Mouse (Mus musculus) thymus, adult 2 months (tissue): ENCODE results near the gene Kin. TPM values are rescaled to one million over a fixed set of nuclear protein-coding genes. Genes with fewer than 3 reads are reported as not detected.

Experiments
- DNase-seq: peaks from one replicate; pipeline ENCODE4 v3.0.0; 2021
- H3K27ac ChIP-seq: fragments of 200-500 bp; 2 replicates; pipeline ENCODE4 v1.5.1; 2012; ENCODE audit warnings: low read length, control low read depth; ENCODE audit not compliant: control insufficient read depth, insufficient read depth
- H3K27me3 ChIP-seq: fragments of 200-500 bp; 2 replicates; pipeline ENCODE4 v1.6.1; 2012; ENCODE audit warnings: mild to moderate bottlenecking, low read length, moderate library complexity, mixed read lengths; ENCODE audit not compliant: control insufficient read depth, insufficient read depth
- H3K36me3 ChIP-seq: fragments of 200-500 bp; 2 replicates; pipeline ENCODE4 v1.6.1; 2012; ENCODE audit warnings: mild to moderate bottlenecking, low read length, moderate library complexity; ENCODE audit not compliant: control insufficient read depth, insufficient read depth
- H3K4me1 ChIP-seq: fragments of 200-500 bp; replicated peaks from 2 replicates; pipeline ENCODE4 v1.6.1; 2012; ENCODE audit warnings: low read length; ENCODE audit not compliant: control insufficient read depth, insufficient read depth
- H3K4me3 ChIP-seq: fragments of 200-500 bp; 2 replicates; pipeline ENCODE4 v1.5.1; 2012; ENCODE audit warnings: mild to moderate bottlenecking, low read length, control low read depth, moderate library complexity; ENCODE audit not compliant: control insufficient read depth, insufficient read depth
- CTCF ChIP-seq: fragments of 200-500 bp; IDR thresholded peaks from 2 replicates; pipeline ENCODE4 v1.5.1; 2012; ENCODE audit warnings: mild to moderate bottlenecking, control low read depth, low read length, moderate library complexity, borderline replicate concordance; ENCODE audit not compliant: control insufficient read depth, poor library complexity, insufficient read depth; ENCODE audit errors: extremely low read depth
- POLR2A ChIP-seq: fragments of 200-500 bp; IDR thresholded peaks from 2 replicates; pipeline ENCODE4 v1.6.1; 2012; ENCODE audit warnings: mild to moderate bottlenecking, low read length, control low read depth, moderate library complexity; ENCODE audit not compliant: control insufficient read depth, poor library complexity, insufficient read depth; ENCODE audit errors: extremely low read depth
- WGBS: fragments of 180-500 bp; shearing (Covaris S2); methylation state at CpG from one replicate; pipeline ENCODE4 v1.1.7; 2018; 5-methylcytosine and 5-hydroxymethylcytosine counted together
- polyA plus RNA-seq: library from polyadenylated mRNA; depleted of rRNA; stranded (reverse); fragments of >200 nt; gene quantifications from 2 replicates; pipeline ENCODE4 v1.2.3, GENCODE M21; 2012

Kin gene
- polyA plus RNA-seq, 1 experiment: 6.9 TPM

- WGBS: 93% methylated on average over 1 of the region's 1 CpGs
- no peak for DNase-seq
- no peak for TF ChIP-seq POLR2A
These were observed 28.4 kb upstream of the Kin start for GRCm38 (mm10) chr2:10051996-10052395.

GRCm38 (mm10) chr2:10058836-10059235, 21.6 kb upstream of the Kin start:
- Histone ChIP-seq H3K36me3 (peaks cover 88% of the 10 kb centered on the region), H3K4me3 (no peak overlapping the region), H3K27me3 (no peaks in the 10 kb centered on the region), H3K4me1 (no peaks in the 10 kb centered on the region), H3K27ac (no peak overlapping the region)
- WGBS: 95% methylated on average over 5 of the region's 5 CpGs
- no peak for DNase-seq
- TF ChIP-seq CTCF: no peak

More at GRCm38 (mm10) chr2:10051996-10052395, 28.4 kb upstream of the Kin start:
- no peak overlapping the region for H3K27ac ChIP-seq
- peaks cover 22% of the 10 kb centered on the region for H3K36me3 ChIP-seq
- peaks cover 6% of the 10 kb centered on the region; the same call in 1 of the 2 replicates for H3K4me1 ChIP-seq
- no peak overlapping the region for H3K4me3 ChIP-seq
- H3K27me3 ChIP-seq: no peaks in the 10 kb centered on the region

- Histone ChIP-seq H3K27ac (no peak overlapping the region), H3K4me1 (peaks cover 10% of the 10 kb centered on the region), H3K27me3 (no peaks in the 10 kb centered on the region), H3K4me3 (no peak overlapping the region), H3K36me3 (peaks cover 20% of the 10 kb centered on the region)
- TF ChIP-seq POLR2A (no peak), CTCF (no peak)
- no peak for DNase-seq
- WGBS: 79% methylated on average over 7 of the region's 7 CpGs
These were observed 8.6 kb upstream of the Kin start for GRCm38 (mm10) chr2:10071751-10072150.

GRCm38 (mm10) chr2:10074470-10074869, 5.9 kb upstream of the Kin start:
- no peaks in the 10 kb centered on the region for H3K27me3 ChIP-seq
- 93% methylated on average over 7 of the region's 7 CpGs for WGBS
- H3K4me1 ChIP-seq: peaks cover 17% of the 10 kb centered on the region
- no peak overlapping the region for H3K4me3 ChIP-seq
- DNase-seq: no peak
- H3K27ac ChIP-seq: no peak overlapping the region
- no peaks in the 10 kb centered on the region for H3K36me3 ChIP-seq
- TF ChIP-seq CTCF (no peak), POLR2A (no peak)

GRCm38 (mm10) chr2:10076675-10077074, 3.7 kb upstream of the Kin start:
- no peak for DNase-seq
- Histone ChIP-seq H3K27ac (no peak overlapping the region), H3K27me3 (no peaks in the 10 kb centered on the region), H3K4me3 (no peak overlapping the region), H3K36me3 (no peaks in the 10 kb centered on the region), H3K4me1 (peaks cover 19% of the 10 kb centered on the region)
- 58% methylated on average over 8 of the region's 8 CpGs for WGBS
- TF ChIP-seq POLR2A (no peak), CTCF (no peak)

GRCm38 (mm10) chr2:10079745-10080309, 566 bp upstream of the Kin start:
- WGBS: under 1% methylated on average over 28 of the region's 28 CpGs
- Histone ChIP-seq H3K4me3 (peak overlapping the region; percentile 79), H3K27me3 (no peaks in the 10 kb centered on the region), H3K4me1 (peaks cover 21% of the 10 kb centered on the region), H3K36me3 (no peaks in the 10 kb centered on the region), H3K27ac (peak overlapping the region; percentile 51)
- no peak for DNase-seq
- TF ChIP-seq POLR2A (no peak), CTCF (no peak)

GRCm38 (mm10) chr2:10081453-10082080, 1.2 kb downstream of the Kin start:
- DNase-seq: no peak
- Histone ChIP-seq H3K27me3 (no peaks in the 10 kb centered on the region), H3K27ac (no peak overlapping the region), H3K4me1 (peaks cover 15% of the 10 kb centered on the region), H3K4me3 (no peak overlapping the region), H3K36me3 (peaks cover 4% of the 10 kb centered on the region; the same call in 1 of the 2 replicates)
- TF ChIP-seq CTCF (no peak), POLR2A (no peak)
- WGBS: 96% methylated on average over 5 of the region's 5 CpGs
